Mouse (Mus musculus) ovary, postnatal 10 days (tissue): ENCODE results near the gene Trpm5.

Experiments
- DNase-seq: peaks from one replicate; pipeline ENCODE4 v3.0.0; 2022; ENCODE audit warnings: low spot score

Trpm5 gene

GRCm38 (mm10) chr7:143058221-143058697 lies 36.2 kb downstream of the Trpm5 start:
- DNase-seq = no peak

GRCm38 (mm10) chr7:143057667-143058220 lies 36.7 kb downstream of the Trpm5 start:
- DNase-seq = no peak

GRCm38 (mm10) chr7:143057023-143057422 lies 37.4 kb downstream of the Trpm5 start:
- no peak for DNase-seq

GRCm38 (mm10) chr7:143055499-143056186 lies 38.8 kb downstream of the Trpm5 start:
- DNase-seq = no peak

GRCm38 (mm10) chr7:143055001-143055400 lies 39.4 kb downstream of the Trpm5 start:
- no peak for DNase-seq

GRCm38 (mm10) chr7:143054612-143054965 lies 39.9 kb downstream of the Trpm5 start:
- DNase-seq = no peak

GRCm38 (mm10) chr7:143053961-143054611 lies 40.4 kb downstream of the Trpm5 start:
- no peak for DNase-seq

- DNase-seq = peak; percentile 63
Observed at GRCm38 (mm10) chr7:143053008-143053899, 41.2 kb downstream of the Trpm5 start.

- DNase-seq = peak; percentile 79
Observed at GRCm38 (mm10) chr7:143052626-143053007, 41.8 kb downstream of the Trpm5 start, which contains the start of gene Cd81. Gene Cd81, plus strand, starts transcription at chr7:143052739.

- DNase-seq = no peak
Observed at GRCm38 (mm10) chr7:143051316-143051715, 43.1 kb downstream of the Trpm5 start.

- no peak for DNase-seq
Observed at GRCm38 (mm10) chr7:143049841-143050816, 44.3 kb downstream of the Trpm5 start.

- no peak for DNase-seq
Observed at GRCm38 (mm10) chr7:143049331-143049730, 45.1 kb downstream of the Trpm5 start.

GRCm38 (mm10) chr7:143046358-143046757 lies 48.1 kb downstream of the Trpm5 start:
- DNase-seq = no peak

GRCm38 (mm10) chr7:143044826-143045206 lies 49.6 kb downstream of the Trpm5 start:
- no peak for DNase-seq

GRCm38 (mm10) chr7:143044049-143044825 lies 50.2 kb downstream of the Trpm5 start:
- DNase-seq = no peak

- no peak for DNase-seq
Observed at GRCm38 (mm10) chr7:143042897-143043300, 51.5 kb downstream of the Trpm5 start.

- no peak for DNase-seq
Observed at GRCm38 (mm10) chr7:143042089-143042488, 52.4 kb downstream of the Trpm5 start.

- DNase-seq = no peak
Observed at GRCm38 (mm10) chr7:143041138-143041822, 53.2 kb downstream of the Trpm5 start.

- DNase-seq = no peak
Observed at GRCm38 (mm10) chr7:143040561-143040960, 53.9 kb downstream of the Trpm5 start.
